Mouse (Mus musculus) midbrain, postnatal 0 days (tissue): Measurements from ENCODE around the gene Esrp2. TPM values are rescaled to one million over a fixed set of nuclear protein-coding genes. Genes with fewer than 3 reads are reported as not detected.

Experiments
- ATAC-seq: fragments of 200-750 bp; cut with Nextera tagmentation; 2 replicates; pipeline ENCODE4 v1.8.0; 2017; ENCODE audit warnings: moderate number of reproducible peaks, mild to moderate bottlenecking, moderate TSS enrichment, moderate library complexity; ENCODE audit not compliant: low FRiP score
- DNase-seq: peaks from one replicate; pipeline ENCODE4 v3.0.0-alpha.2; 2015; ENCODE audit warnings: low spot score
- H3K27ac ChIP-seq: fragments of 300-500 bp; sonication (generic); 2 replicates; pipeline ENCODE4 v1.5.1; 2014; ENCODE audit warnings: low read depth, mild to moderate bottlenecking, low read length, mixed read lengths
- H3K27me3 ChIP-seq: fragments of 300-500 bp; sonication (generic); 2 replicates; pipeline ENCODE4 v1.6.1; 2014; ENCODE audit warnings: low read length, control low read depth, mixed read lengths; ENCODE audit not compliant: insufficient read depth
- H3K36me3 ChIP-seq: fragments of 300-500 bp; sonication (generic); 2 replicates; pipeline ENCODE4 v1.6.1; 2014; ENCODE audit warnings: low read length, control low read depth, mixed read lengths; ENCODE audit not compliant: insufficient read depth
- H3K4me1 ChIP-seq: fragments of 300-500 bp; sonication (generic); 2 replicates; pipeline ENCODE4 v1.6.1; 2014; ENCODE audit warnings: mild to moderate bottlenecking, control low read depth, antibody characterized with exemption, low read length, mixed read lengths; ENCODE audit not compliant: insufficient read depth
- H3K4me2 ChIP-seq: fragments of 300-500 bp; sonication (generic); 2 replicates; pipeline ENCODE4 v1.6.1; 2014; ENCODE audit warnings: low read depth, mild to moderate bottlenecking, low read length, mixed read lengths; ENCODE audit not compliant: poor library complexity, severe bottlenecking
- H3K4me3 ChIP-seq: fragments of 300-500 bp; sonication (generic); 2 replicates; pipeline ENCODE4 v1.5.1; 2014; ENCODE audit warnings: low read depth, mild to moderate bottlenecking, low read length, moderate library complexity
- H3K9ac ChIP-seq: fragments of 300-500 bp; sonication (generic); replicated peaks from 2 replicates; pipeline ENCODE4 v1.6.1; 2014; ENCODE audit warnings: mild to moderate bottlenecking, low read length, moderate library complexity, mixed read lengths; ENCODE audit not compliant: poor library complexity, severe bottlenecking
- H3K9me3 ChIP-seq: fragments of 300-500 bp; sonication (generic); 2 replicates; pipeline ENCODE4 v1.6.1; 2016; ENCODE audit warnings: low read length, control low read depth
- CTCF ChIP-seq: IDR thresholded peaks from 2 replicates; pipeline ENCODE4 v1.5.1; 2016; ENCODE audit warnings: antibody characterized with exemption, mild to moderate bottlenecking
- WGBS: fragments of 180-500 bp; shearing (Covaris S2); extraction: QIAGEN DNeasy Blood & Tissue Kit; methylation state at CpG from one replicate; pipeline ENCODE4 v1.1.7; 2014; 5-methylcytosine and 5-hydroxymethylcytosine counted together
- polyA plus RNA-seq: library from polyadenylated mRNA; unstranded; fragments of >200 nt; fragmentation: Nextera tagmentation; extraction: Ambion mirVana; gene quantifications from 2 replicates; pipeline ENCODE4 v1.2.1, GENCODE M21; 2015
- total RNA-seq: library from RNA; depleted of rRNA; stranded (reverse); fragments of >200 nt; gene quantifications from 2 replicates; pipeline ENCODE4 v1.2.3, GENCODE M21; 2014; rRNA removed

The Esrp2 gene
- total and polyA plus RNA-seq, 2 experiments from 2014 or later: 0.31 to 0.77 TPM

GRCm38 (mm10) chr8:106108729-106109128 lies 28.0 kb downstream of the Esrp2 start:
- Histone ChIP-seq H3K9ac (no peak overlapping the region), H3K27me3 (no peaks in the 10 kb centered on the region), H3K4me1 (no peaks in the 10 kb centered on the region), H3K9me3 (no peaks in the 10 kb centered on the region), H3K27ac (no peak overlapping the region), H3K4me3 (no peak overlapping the region), H3K36me3 (peaks cover 11% of the 10 kb centered on the region), H3K4me2 (no peak overlapping the region)
- 98% methylated on average over 3 of the region's 3 CpGs for WGBS
- no peak for ATAC-seq
- TF ChIP-seq CTCF: no peak
- DNase-seq: no peak

GRCm38 (mm10) chr8:106108080-106108479 lies 28.7 kb downstream of the Esrp2 start:
- H3K27me3 ChIP-seq: no peaks in the 10 kb centered on the region
- TF ChIP-seq CTCF: no peak
- no peak overlapping the region for H3K9ac ChIP-seq
- no peak overlapping the region for H3K4me2 ChIP-seq
- H3K4me1 ChIP-seq: no peaks in the 10 kb centered on the region
- H3K27ac ChIP-seq: no peak overlapping the region
- ATAC-seq (no peak), DNase-seq (no peak)
- H3K4me3 ChIP-seq: no peak overlapping the region
- 96% methylated on average over 4 of the region's 4 CpGs for WGBS
- no peaks in the 10 kb centered on the region for H3K9me3 ChIP-seq
- H3K36me3 ChIP-seq: peaks cover 11% of the 10 kb centered on the region

- H3K36me3 ChIP-seq: peaks cover 16% of the 10 kb centered on the region
- DNase-seq (no peak), ATAC-seq (no peak)
- 90% methylated on average over 1 of the region's 1 CpGs for WGBS
- H3K9ac ChIP-seq: no peak overlapping the region
- H3K4me3 ChIP-seq: no peak overlapping the region
- H3K4me2 ChIP-seq: no peak overlapping the region
- H3K27me3 ChIP-seq: no peaks in the 10 kb centered on the region
- no peaks in the 10 kb centered on the region for H3K9me3 ChIP-seq
- no peak for TF ChIP-seq CTCF
- no peak overlapping the region for H3K27ac ChIP-seq
- H3K4me1 ChIP-seq: no peaks in the 10 kb centered on the region
Observed at GRCm38 (mm10) chr8:106106193-106106592, 30.6 kb downstream of the Esrp2 start.

- 90% methylated on average over 2 of the region's 2 CpGs for WGBS
- Histone ChIP-seq H3K9me3 (no peaks in the 10 kb centered on the region), H3K27me3 (no peaks in the 10 kb centered on the region), H3K36me3 (peaks cover 12% of the 10 kb centered on the region), H3K4me3 (no peak overlapping the region), H3K4me1 (no peaks in the 10 kb centered on the region), H3K27ac (no peak overlapping the region), H3K4me2 (no peak overlapping the region), H3K9ac (no peak overlapping the region)
- no peak for ATAC-seq
- TF ChIP-seq CTCF: no peak
- no peak for DNase-seq
Observed at GRCm38 (mm10) chr8:106103888-106104287, 32.9 kb downstream of the Esrp2 start.

GRCm38 (mm10) chr8:106102321-106102720 lies 34.5 kb downstream of the Esrp2 start:
- ATAC-seq: no peak
- WGBS: 96% methylated on average over 4 of the region's 4 CpGs
- no peak for TF ChIP-seq CTCF

More at GRCm38 (mm10) chr8:106102321-106102720, 34.5 kb downstream of the Esrp2 start:
- H3K4me1 ChIP-seq: no peaks in the 10 kb centered on the region
- no peaks in the 10 kb centered on the region for H3K9me3 ChIP-seq
- H3K4me2 ChIP-seq: no peak overlapping the region
- H3K36me3 ChIP-seq: peaks cover 8% of the 10 kb centered on the region; the same call in 1 of the 2 replicates
- no peak for DNase-seq
- no peaks in the 10 kb centered on the region for H3K27me3 ChIP-seq
- H3K4me3 ChIP-seq: no peak overlapping the region
- no peak overlapping the region for H3K9ac ChIP-seq
- no peak overlapping the region for H3K27ac ChIP-seq

Other genes starting within 250 kb of the Esrp2 start
- 1.3 and 1.9 TPM in 2 replicates for gene Nrn1l, start 243.4 kb downstream of the Esrp2 start, total RNA-seq
- gene Nrn1l, start 243.4 kb downstream of the Esrp2 start, polyA plus RNA-seq: 1.3 TPM in 2 replicates
- gene Pskh1, start 236.5 kb downstream of the Esrp2 start, total RNA-seq: 23.2 and 23.9 TPM in 2 replicates
- gene Pskh1, start 236.5 kb downstream of the Esrp2 start, polyA plus RNA-seq: 8.7 and 11.9 TPM in 2 replicates
- 3.6 and 4.0 TPM in 2 replicates for gene Ctrl, start 203.1 kb downstream of the Esrp2 start, total RNA-seq
- gene Ctrl, start 203.1 kb downstream of the Esrp2 start, polyA plus RNA-seq: 3.2 and 3.9 TPM in 2 replicates
- gene Psmb10, start 198.5 kb downstream of the Esrp2 start, total RNA-seq: 44.9 and 85.1 TPM in 2 replicates
- 110 and 122 TPM in 2 replicates for gene Psmb10, start 198.5 kb downstream of the Esrp2 start, polyA plus RNA-seq
- 7.5 and 19.3 TPM in 2 replicates for gene Lcat, start 193.6 kb downstream of the Esrp2 start, total RNA-seq
- gene Lcat, start 193.6 kb downstream of the Esrp2 start, polyA plus RNA-seq: 5.6 and 6.8 TPM in 2 replicates
- 11.8 and 12.1 TPM in 2 replicates for gene Slc12a4, start 170.9 kb downstream of the Esrp2 start, total RNA-seq
- 9.6 and 12.0 TPM in 2 replicates for gene Slc12a4, start 170.9 kb downstream of the Esrp2 start, polyA plus RNA-seq
- gene Dpep3, start 157.5 kb downstream of the Esrp2 start, total RNA-seq: not detected in 2 replicates
- not detected in 2 replicates for gene Dpep3, start 157.5 kb downstream of the Esrp2 start, polyA plus RNA-seq
- 16.3 and 18.8 TPM in 2 replicates for gene Dus2, start 145.6 kb downstream of the Esrp2 start, total RNA-seq
- 21.3 and 22.2 TPM in 2 replicates for gene Dus2, start 145.6 kb downstream of the Esrp2 start, polyA plus RNA-seq
- gene Dpep2nb, start 131.0 kb downstream of the Esrp2 start, total RNA-seq: not detected in 2 replicates
- not detected in 2 replicates for gene Dpep2nb, start 131.0 kb downstream of the Esrp2 start, polyA plus RNA-seq
- 29.7 and 36.3 TPM in 2 replicates for gene Ddx28, start 125.1 kb downstream of the Esrp2 start, total RNA-seq
- gene Ddx28, start 125.1 kb downstream of the Esrp2 start, polyA plus RNA-seq: 22.8 and 22.9 TPM in 2 replicates
- gene Nfatc3, start 78.1 kb downstream of the Esrp2 start, total RNA-seq: 16.5 and 18.0 TPM in 2 replicates
- 1.8 and 2.7 TPM in 2 replicates for gene Nfatc3, start 78.1 kb downstream of the Esrp2 start, polyA plus RNA-seq
- gene Pla2g15, start 13.4 kb upstream of the Esrp2 start, total RNA-seq: 21.3 and 22.5 TPM in 2 replicates
- 16.7 and 18.7 TPM in 2 replicates for gene Pla2g15, start 13.4 kb upstream of the Esrp2 start, polyA plus RNA-seq
- gene Slc7a6, start 31.9 kb upstream of the Esrp2 start, total RNA-seq: 37.1 and 44.3 TPM in 2 replicates
- gene Slc7a6, start 31.9 kb upstream of the Esrp2 start, polyA plus RNA-seq: 40.2 and 41.7 TPM in 2 replicates
- 40.5 and 53.3 TPM in 2 replicates for gene Slc7a6os, start 74.0 kb upstream of the Esrp2 start, total RNA-seq
- 33.8 and 35.2 TPM in 2 replicates for gene Slc7a6os, start 74.0 kb upstream of the Esrp2 start, polyA plus RNA-seq
- 60.0 and 71.6 TPM in 2 replicates for gene Prmt7, start 74.0 kb upstream of the Esrp2 start, total RNA-seq
- 51.9 and 58.3 TPM in 2 replicates for gene Prmt7, start 74.0 kb upstream of the Esrp2 start, polyA plus RNA-seq
- gene Smpd3, start 201.0 kb upstream of the Esrp2 start, total RNA-seq: 111 and 114 TPM in 2 replicates
- gene Smpd3, start 201.0 kb upstream of the Esrp2 start, polyA plus RNA-seq: 74.0 and 81.5 TPM in 2 replicates